Mouse (Mus musculus): ENCODE data around the gene Ntn4. TPM values are rescaled to one million over a fixed set of nuclear protein-coding genes. Genes with fewer than 3 reads are reported as not detected.
A peak's percentile ranks its signal among the peaks of the same experiment; 100 is the strongest.

The Ntn4 gene
- total RNA-seq, 2 experiments from 2014 or later = 14.9 to 24.8 TPM

GRCm38 (mm10) chr10:93640953-93641820 is 706 bp downstream of the Ntn4 start:
- ATAC-seq (replicated peaks; ENCODE audit: low FRiP score, low TSS enrichment, poor library complexity, severe bottlenecking) = peak; percentile 13; the same call in 1 of the 2 replicates

DNA sequence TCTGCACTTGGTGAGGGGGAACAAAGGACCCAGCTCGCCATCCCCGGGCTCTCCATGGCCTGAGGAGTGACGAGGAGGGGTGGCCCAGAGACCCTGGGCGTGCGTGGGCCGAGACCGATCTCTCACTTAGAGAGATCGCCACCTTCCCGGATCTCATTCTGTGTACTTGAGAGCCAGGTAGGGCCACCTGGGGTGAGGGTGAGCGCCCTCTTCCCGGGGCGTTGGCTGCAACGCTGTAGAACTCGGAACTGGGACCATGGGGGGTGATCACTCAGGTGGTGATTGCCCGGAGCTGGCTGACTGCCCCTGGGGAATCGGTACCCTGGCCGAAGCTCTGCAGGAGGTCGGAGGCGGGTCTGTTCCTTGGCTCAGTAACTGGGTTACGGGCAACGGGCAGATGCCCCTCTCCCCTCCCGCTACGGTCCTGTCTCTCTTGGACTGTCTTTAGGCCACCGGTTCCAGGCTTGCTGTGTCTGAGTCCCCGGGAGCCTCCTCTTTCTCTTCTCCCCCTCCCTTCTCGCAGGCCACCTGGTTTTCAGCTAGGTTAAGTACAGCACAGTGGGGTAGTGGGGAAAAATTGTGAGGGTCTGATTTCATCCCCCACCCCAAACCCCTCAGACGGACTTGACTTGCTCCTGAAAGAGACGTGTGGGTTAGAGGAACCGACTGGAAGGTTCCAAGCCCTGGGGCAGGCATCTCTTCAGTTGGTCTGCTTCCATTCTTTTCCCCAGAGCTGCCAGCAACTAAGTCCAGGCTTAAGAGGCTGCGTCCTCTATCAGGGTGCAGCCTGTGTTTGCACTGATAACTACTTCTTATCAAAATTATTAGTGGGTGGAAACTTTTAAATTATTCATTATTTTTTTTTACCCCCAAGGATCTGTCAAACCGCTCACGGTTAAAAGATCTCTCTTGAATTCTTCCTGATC is 1.6 kb downstream of the Ntn4 start:
- ATAC-seq (replicated peaks; ENCODE audit: low FRiP score, low TSS enrichment, poor library complexity, severe bottlenecking) = peak; percentile 61

DNA sequence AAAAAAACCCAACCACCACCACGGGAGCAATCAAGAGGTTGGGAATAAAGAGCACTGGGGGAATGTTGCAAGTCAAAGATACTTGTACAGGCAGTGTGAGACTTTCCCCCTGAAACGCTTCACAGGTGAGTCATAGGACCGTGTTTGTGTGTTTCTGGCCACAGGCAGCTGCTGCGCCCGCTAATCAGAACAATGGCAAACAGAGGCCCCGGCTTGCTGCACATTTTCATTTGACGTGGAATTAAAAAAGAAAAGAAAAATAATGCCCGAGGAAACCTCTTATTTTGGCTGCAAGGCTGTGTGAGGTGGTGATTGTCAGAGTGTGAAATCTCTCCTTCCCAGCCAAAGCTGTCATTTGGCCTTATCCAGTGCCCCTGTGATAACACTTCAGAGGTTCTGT is 2.4 kb downstream of the Ntn4 start:
- no peak for ATAC-seq (replicated peaks; ENCODE audit: low FRiP score, low TSS enrichment, poor library complexity, severe bottlenecking)

- no peak for ATAC-seq (replicated peaks; ENCODE audit: low FRiP score, low TSS enrichment, poor library complexity, severe bottlenecking)
These were observed 4.0 kb downstream of the Ntn4 start for GRCm38 (mm10) chr10:93644451-93644941.

- ATAC-seq (replicated peaks; ENCODE audit: low FRiP score, low TSS enrichment, poor library complexity, severe bottlenecking) = peak; percentile 89
These were observed 7.4 kb downstream of the Ntn4 start for GRCm38 (mm10) chr10:93647655-93648561.

DNA sequence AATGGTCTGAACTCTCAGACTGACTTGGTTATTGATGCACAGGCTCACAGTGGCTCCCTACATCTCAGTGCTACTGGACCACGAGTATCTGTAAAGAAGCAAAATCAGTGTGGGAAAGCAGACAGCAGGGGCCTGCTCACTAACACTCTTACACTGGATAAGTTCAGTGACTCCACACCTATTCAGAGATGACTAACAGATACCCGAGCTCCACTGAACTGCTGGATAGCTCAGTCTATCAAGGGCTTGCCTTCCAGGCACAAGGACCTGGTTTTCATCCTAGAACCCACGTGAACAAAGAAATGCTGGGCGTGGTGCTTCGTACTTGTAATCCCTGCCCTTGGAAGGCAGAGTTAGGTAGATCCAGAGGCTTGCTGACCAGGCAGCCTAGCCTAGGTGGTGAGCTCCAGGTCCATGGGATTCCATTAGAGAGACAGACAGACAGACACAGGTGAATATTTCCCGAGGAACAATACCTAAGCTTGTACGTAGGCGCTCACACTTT is 8.2 kb downstream of the Ntn4 start:
- ATAC-seq (replicated peaks; ENCODE audit: low FRiP score, low TSS enrichment, poor library complexity, severe bottlenecking) = peak; percentile 20

GRCm38 (mm10) chr10:93649127-93649526 is 8.6 kb downstream of the Ntn4 start:
- ATAC-seq (replicated peaks; ENCODE audit: low FRiP score, low TSS enrichment, poor library complexity, severe bottlenecking) = no peak

- no peak for ATAC-seq (replicated peaks; ENCODE audit: low FRiP score, low TSS enrichment, poor library complexity, severe bottlenecking)
These were observed 9.1 kb downstream of the Ntn4 start for GRCm38 (mm10) chr10:93649600-93649999.

DNA sequence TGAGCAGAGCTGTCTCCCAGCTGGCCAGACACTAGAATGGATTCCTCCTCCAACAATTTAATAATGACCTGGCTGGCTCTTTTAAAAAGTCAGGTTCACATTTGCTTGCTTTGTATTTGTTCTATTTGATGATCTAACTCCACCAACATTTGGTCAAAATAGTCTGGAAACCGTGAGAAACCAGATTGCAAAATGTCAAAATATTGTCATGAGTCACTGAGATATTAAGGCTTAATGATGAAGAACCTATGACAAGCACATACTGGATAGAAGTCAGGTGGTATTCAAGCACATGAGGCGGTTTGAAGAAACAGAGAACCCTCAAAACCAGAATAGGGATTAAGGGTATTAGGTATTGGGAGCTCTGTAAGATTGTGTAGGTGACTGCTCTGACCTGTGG is 12.8 kb downstream of the Ntn4 start:
- ATAC-seq (replicated peaks; ENCODE audit: low FRiP score, low TSS enrichment, poor library complexity, severe bottlenecking) = no peak

GRCm38 (mm10) chr10:93655428-93655827 is 14.9 kb downstream of the Ntn4 start:
- ATAC-seq (replicated peaks; ENCODE audit: low FRiP score, low TSS enrichment, poor library complexity, severe bottlenecking) = peak; percentile 55; the same call in 1 of the 2 replicates

DNA sequence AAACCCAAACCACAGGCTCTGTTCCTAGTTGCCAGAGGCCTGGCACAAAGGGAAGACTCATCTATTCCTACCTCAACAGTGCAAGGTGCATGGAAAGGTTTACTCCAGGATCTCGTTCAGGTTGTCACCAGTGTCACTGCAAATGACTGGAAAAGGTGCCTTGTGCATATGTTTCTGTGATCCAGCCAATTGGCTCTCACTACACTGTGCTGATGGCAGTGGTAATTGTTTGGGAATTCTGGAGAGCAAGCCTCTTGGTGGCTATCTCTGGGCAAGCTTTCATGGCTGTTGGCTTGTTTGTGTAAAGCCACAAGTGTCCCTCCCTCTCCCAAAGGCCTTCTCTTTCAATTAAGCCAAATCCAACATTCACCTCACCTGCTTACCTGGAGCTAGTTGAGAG is 19.3 kb downstream of the Ntn4 start:
- ATAC-seq (replicated peaks; ENCODE audit: low FRiP score, low TSS enrichment, poor library complexity, severe bottlenecking) = no peak

- no peak for ATAC-seq (replicated peaks; ENCODE audit: low FRiP score, low TSS enrichment, poor library complexity, severe bottlenecking)
These were observed 21.0 kb downstream of the Ntn4 start for GRCm38 (mm10) chr10:93661348-93661991.

DNA sequence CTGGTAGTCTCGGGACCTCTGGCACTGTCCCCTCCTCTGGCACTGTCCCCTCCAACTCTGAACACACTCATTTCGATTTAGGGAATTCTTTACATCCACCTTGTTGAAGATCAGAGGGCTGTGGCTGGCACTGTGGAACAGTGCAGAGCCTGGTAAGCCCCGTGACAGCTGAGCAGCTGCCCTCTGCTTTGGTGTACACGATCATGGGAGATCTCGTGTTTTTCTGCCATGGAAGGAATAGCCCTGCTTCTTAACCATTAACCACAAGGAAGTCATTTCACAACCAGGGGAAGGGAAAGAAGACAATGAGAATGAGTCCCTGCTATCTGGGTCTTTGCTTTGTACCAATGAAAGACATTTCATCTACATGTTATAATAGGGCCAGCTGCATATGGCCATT is 21.5 kb downstream of the Ntn4 start:
- ATAC-seq (replicated peaks; ENCODE audit: low FRiP score, low TSS enrichment, poor library complexity, severe bottlenecking) = no peak

DNA sequence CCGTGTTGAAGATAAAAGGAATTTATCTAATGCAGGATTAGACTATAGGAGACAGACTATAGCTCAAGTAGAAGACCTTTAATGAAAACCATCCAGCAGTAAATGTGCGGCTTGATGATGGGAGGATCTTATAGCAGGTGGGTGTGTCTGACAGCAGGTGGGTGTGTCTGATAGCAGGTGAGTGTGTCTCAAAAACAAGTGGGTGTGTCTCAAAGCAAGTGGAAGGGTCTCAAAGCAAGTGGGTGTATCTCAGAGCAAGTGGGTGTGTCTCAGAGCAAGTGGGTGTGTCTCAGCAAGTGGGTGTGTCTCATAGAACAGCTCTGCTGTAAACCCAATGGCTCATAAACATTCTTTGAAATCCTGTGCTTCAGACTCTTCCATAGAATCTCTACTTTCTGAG is 25.7 kb downstream of the Ntn4 start:
- peak; percentile 86 for ATAC-seq (replicated peaks; ENCODE audit: low FRiP score, low TSS enrichment, poor library complexity, severe bottlenecking)

- peak; percentile 36; the same call in 1 of the 2 replicates for ATAC-seq (replicated peaks; ENCODE audit: low FRiP score, low TSS enrichment, poor library complexity, severe bottlenecking)
These were observed 26.5 kb downstream of the Ntn4 start for GRCm38 (mm10) chr10:93666996-93667395.

DNA sequence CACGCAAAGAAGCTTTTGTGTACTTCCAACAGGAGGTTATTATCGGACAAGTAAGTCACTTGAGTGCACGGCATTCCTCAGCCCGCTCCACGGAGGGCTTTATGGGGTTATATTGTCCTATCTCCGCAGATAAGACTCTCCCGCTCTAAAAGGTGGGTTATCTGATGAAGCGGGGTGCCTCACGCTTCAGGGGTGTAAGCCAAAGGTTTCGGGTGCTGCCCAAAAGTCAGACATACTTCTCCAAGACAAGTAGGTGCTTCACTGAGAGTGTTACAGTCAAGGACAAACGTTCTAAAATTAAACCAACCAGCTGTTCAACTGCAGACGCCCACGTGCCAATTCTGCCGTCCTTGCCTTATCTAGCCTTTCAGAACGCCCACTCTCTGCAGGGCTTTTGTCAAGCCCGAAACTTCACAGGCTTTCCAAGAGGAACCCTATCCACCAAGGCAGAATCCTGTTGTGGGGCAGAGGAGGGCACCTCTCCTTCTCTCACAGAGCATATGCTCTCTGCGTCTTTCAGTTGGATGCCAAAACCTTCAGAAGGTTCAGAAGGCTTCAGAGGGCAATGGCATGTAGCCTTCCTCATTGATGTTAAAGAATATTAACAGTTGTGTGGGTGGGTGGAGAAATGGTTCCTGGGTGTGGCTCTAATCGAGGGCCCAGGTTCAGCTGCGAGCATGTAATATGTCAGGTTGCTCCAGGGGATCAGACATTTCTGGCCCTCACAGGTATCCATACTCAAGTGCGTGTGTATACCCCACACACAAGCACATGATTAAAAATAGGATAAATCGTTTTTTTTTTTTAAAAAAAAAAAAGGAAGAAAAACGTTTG is 32.4 kb downstream of the Ntn4 start:
- peak; percentile 50 for ATAC-seq (replicated peaks; ENCODE audit: low FRiP score, low TSS enrichment, poor library complexity, severe bottlenecking)

GRCm38 (mm10) chr10:93679191-93680007 is 38.9 kb downstream of the Ntn4 start:
- peak; percentile 57 for ATAC-seq (replicated peaks; ENCODE audit: low FRiP score, low TSS enrichment, poor library complexity, severe bottlenecking)

All from megakaryocyte-erythroid progenitor cell, adult 5-6 weeks (primary cell).